Mouse (Mus musculus) ES-E14 (cell line): ENCODE results near the gene Rnase10. TPM values are rescaled to one million over a fixed set of nuclear protein-coding genes. Genes with fewer than 3 reads are reported as not detected.

Experiments
- DNase-seq: peaks from one replicate; pipeline ENCODE4 v3.0.0-alpha.2; 2013; ENCODE audit warnings: low read depth, low spot score
- H3K27ac ChIP-seq: 2 replicates; pipeline ENCODE4 v1.5.1; 2012; ENCODE audit warnings: low read depth, mild to moderate bottlenecking, low read length, moderate library complexity, mixed read lengths; ENCODE audit not compliant: poor library complexity, insufficient read depth, severe bottlenecking
- H3K36me3 ChIP-seq: 2 replicates; pipeline ENCODE4 v1.6.1; 2012; ENCODE audit warnings: mild to moderate bottlenecking, low read length, moderate library complexity, mixed read lengths; ENCODE audit not compliant: control insufficient read depth, poor library complexity, insufficient read depth, severe bottlenecking
- H3K4me1 ChIP-seq, 2 experiments: fragments of 150-350 bp in 1 of 2; sonication (generic) in 1 of 2; 2 replicates each; pipeline ENCODE4 v1.6.1; 2012; ENCODE audit warnings: low read length in 2 of 2, mild to moderate bottlenecking in 1 of 2, mixed read lengths in 1 of 2; ENCODE audit not compliant: control insufficient read depth in 2 of 2, insufficient read depth in 2 of 2, poor library complexity in 1 of 2
- H3K4me3 ChIP-seq, 2 experiments: fragments of 150-350 bp in 1 of 2; sonication (generic) in 1 of 2; 2 replicates each; pipeline ENCODE4 v1.5.1; 2012; ENCODE audit warnings: low read length in 2 of 2, low read depth in 1 of 2, mild to moderate bottlenecking in 1 of 2, mixed read lengths in 1 of 2; ENCODE audit not compliant: insufficient read depth in 1 of 2, poor library complexity in 1 of 2, severe bottlenecking in 1 of 2
- H3K9ac ChIP-seq: 2 replicates; pipeline ENCODE4 v1.6.1; 2012; ENCODE audit warnings: low read depth, mild to moderate bottlenecking, low read length, mixed read lengths; ENCODE audit not compliant: poor library complexity, insufficient read depth, severe bottlenecking
- H3K9me3 ChIP-seq: fragments of 150-350 bp; sonication (generic); 2 replicates; pipeline ENCODE4 v1.6.1; 2012; ENCODE audit warnings: low read depth, mild to moderate bottlenecking, low read length; ENCODE audit not compliant: control insufficient read depth, insufficient read depth
- CHD2 ChIP-seq: IDR thresholded peaks from 2 replicates; pipeline ENCODE4 v1.6.1; 2014; ENCODE audit warnings: mild to moderate bottlenecking, low read depth, low read length, inconsistent platforms
- HCFC1 ChIP-seq: IDR thresholded peaks from 2 replicates; pipeline ENCODE4 v1.6.1; 2012; ENCODE audit warnings: low read length, inconsistent platforms, borderline replicate concordance; ENCODE audit not compliant: insufficient read depth
- MAFK ChIP-seq: IDR thresholded peaks from 2 replicates; pipeline ENCODE4 v1.6.1; 2014; ENCODE audit warnings: mild to moderate bottlenecking, low read depth, low read length, inconsistent platforms; ENCODE audit not compliant: insufficient read depth
- ZC3H11A ChIP-seq: IDR thresholded peaks from 2 replicates; pipeline ENCODE4 v1.6.1; 2012; ENCODE audit warnings: low read depth, mild to moderate bottlenecking, inconsistent platforms, low read length, borderline replicate concordance
- ZNF384 ChIP-seq: IDR thresholded peaks from 2 replicates; pipeline ENCODE4 v1.6.1; 2012; ENCODE audit warnings: low read depth, low read length, inconsistent platforms
- in situ Hi-C, 2 experiments: fragments of 600-800 bp; cut with MboI; formaldehyde crosslinking; loops; one replicate each; pipeline ENCODE4 v1.15.1; 2025; ENCODE audit warnings: low sequenced_read_pairs in 2 of 2, inconsistent platforms in 1 of 2; ENCODE audit not compliant: unreplicated experiment in 2 of 2
- total RNA-seq: library from RNA; depleted of rRNA; stranded (reverse); fragments of 300-350 nt; gene quantifications from 2 replicates; pipeline ENCODE4 v1.2.3, GENCODE M21; 2012

Rnase10 gene
- total RNA-seq, 1 experiment: not detected

DNA sequence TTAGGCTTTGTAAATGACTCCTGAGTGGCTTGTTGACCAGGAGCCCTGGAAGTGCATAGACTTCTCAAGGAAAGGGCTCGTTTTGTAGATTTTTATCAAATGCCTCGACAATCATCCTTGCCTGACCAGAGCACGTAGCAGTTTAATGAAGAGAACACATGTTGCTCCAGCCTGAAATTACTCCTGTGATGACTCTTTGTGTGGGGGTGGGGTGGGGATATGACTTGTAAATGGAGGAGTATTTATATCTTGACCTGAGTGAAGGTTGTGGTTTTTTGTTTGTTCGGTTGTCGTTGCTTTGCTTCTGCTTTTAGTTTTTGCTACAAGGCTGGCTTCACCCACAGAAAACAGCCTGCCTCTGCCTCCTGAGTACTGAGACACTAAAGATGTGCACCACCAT lies 25.7 kb upstream of the Rnase10 start:
- Histone ChIP-seq H3K27ac (no peak overlapping the region), H3K9ac (no peak overlapping the region), H3K4me3 (no peak overlapping the region), H3K36me3 (no peaks in the 10 kb centered on the region), H3K9me3 (no peaks in the 10 kb centered on the region), H3K4me1 (peaks cover 9 to 16% of the 10 kb centered on the region in 2 experiments)
- in situ Hi-C loops: no loop called here
- no peak for DNase-seq
- TF ChIP-seq CHD2 (no peak), MAFK (no peak), ZNF384 (no peak), ZC3H11A (no peak)

DNA sequence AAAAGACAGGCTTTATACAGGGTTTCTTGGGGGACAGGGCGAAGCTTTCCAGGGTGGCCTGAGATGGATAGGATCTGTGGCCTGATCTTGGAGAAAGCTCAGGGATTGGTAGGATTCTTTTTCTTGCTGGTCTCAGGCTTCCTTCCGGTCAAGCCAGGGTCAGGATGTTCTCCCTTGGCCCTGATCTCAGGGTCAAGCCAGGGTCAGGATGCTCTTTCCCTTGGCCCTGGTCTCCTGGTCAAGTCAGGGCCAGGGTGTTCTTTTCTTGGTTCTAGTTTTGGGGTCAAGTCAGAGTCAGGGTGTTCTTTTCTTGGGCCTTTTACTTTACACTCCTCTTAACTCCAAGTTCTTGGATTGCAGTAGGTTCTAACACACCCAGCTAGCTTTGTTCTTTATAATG lies 19.9 kb upstream of the Rnase10 start:
- Histone ChIP-seq H3K4me3 (no peak overlapping the region), H3K9ac (no peak overlapping the region), H3K4me1 (no peaks in the 10 kb centered on the region), H3K27ac (no peak overlapping the region), H3K36me3 (no peaks in the 10 kb centered on the region), H3K9me3 (no peaks in the 10 kb centered on the region)
- in situ Hi-C loops: no loop called here
- no peak for DNase-seq
- no peak for TF ChIP-seq MAFK
- no peak for TF ChIP-seq HCFC1
- TF ChIP-seq ZC3H11A: no peak
- no peak for TF ChIP-seq ZNF384
- TF ChIP-seq CHD2: no peak

DNA sequence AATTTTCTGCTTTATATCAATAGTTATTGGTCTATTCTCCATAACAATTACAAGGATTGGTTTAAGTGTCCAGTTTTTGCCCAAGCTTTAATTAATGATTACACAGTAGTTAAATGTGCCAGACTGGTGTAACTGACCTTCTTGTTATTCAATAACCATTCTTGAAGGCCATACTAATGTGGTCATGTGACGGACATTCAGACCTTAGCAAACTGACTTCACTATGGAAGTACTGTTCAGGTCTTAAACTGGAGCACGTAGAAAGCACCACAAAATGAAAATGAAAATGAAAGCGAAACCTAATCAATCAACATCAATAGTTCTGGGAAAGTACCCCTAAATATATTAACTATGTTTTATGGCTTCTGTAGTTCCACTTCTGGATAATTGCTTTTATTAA lies 16.5 kb upstream of the Rnase10 start:
- no peaks in the 10 kb centered on the region for H3K4me1 ChIP-seq
- H3K4me3 ChIP-seq: no peak overlapping the region
- no peaks in the 10 kb centered on the region for H3K9me3 ChIP-seq
- DNase-seq: no peak
- no peaks in the 10 kb centered on the region for H3K36me3 ChIP-seq
- in situ Hi-C loops: no loop called here
- no peak for TF ChIP-seq ZC3H11A
- no peak for TF ChIP-seq CHD2
- no peak for TF ChIP-seq ZNF384
- no peak for TF ChIP-seq MAFK
- TF ChIP-seq HCFC1: no peak
- H3K27ac ChIP-seq: no peak overlapping the region
- no peak overlapping the region for H3K9ac ChIP-seq

DNA sequence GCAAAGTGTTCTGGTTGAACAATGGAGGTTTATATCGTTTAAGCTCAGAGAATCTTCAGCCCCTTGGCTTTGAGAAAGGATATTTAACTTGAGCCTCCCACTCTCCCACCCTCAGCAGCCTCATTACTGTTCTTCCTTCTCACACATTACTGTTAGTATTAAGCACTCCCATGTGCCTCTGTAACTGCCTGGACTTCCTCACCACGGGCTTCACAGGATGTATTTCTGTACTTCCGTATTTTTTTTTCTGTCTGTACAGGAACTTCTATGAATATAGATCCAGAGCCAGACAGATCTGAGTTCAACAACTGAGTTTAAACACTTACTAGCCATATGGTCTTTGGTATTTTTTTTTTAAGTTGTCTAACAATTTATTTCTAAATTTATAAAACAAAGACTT lies 10.5 kb upstream of the Rnase10 start:
- TF ChIP-seq CHD2: no peak
- no peak for TF ChIP-seq MAFK
- no peak for TF ChIP-seq ZNF384
- no peak for TF ChIP-seq HCFC1
- TF ChIP-seq ZC3H11A: no peak
- Histone ChIP-seq H3K9me3 (no peaks in the 10 kb centered on the region), H3K27ac (no peak overlapping the region), H3K9ac (no peak overlapping the region), H3K4me1 (0 out of 4 replicates have a peak, but pooled peaks cover 0 to 1% of the 10 kb centered on the region in 2 experiments), H3K36me3 (no peaks in the 10 kb centered on the region), H3K4me3 (no peak overlapping the region)
- no peak for DNase-seq
- in situ Hi-C loops: no loop called here

DNA sequence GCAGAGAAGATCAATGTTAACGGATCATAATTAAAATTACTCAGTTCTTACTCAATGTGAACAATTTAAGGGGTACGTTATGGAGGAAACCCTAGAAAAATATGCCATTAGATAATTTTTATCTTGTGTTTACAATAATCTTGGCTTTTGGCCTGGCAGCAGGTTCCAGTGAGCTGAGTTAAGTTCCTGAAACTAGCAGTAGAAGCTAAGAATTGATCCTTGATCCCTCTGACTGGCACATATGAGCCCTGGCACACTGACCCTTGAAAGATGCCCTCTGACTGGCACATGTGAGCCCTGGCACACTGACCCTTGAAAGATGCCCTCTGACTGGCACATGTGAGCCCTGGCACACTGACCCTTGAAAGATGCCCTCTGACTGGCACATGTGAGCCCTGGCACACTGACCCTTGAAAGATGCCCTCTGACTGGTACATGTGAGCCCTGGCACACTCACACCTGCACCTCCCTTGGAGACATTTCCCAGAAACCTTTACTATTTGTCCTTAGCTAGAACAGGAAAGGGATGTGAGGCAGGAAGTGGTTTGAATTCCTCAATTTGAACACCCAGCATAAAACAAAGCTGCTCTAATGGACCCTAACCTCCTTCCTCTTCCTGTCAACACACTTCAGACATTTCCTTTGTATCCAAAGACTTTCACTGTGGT lies 9.4 kb upstream of the Rnase10 start:
- Histone ChIP-seq H3K27ac (no peak overlapping the region), H3K4me1 (0 out of 4 replicates have a peak, but pooled peaks cover 0 to 1% of the 10 kb centered on the region in 2 experiments), H3K9ac (no peak overlapping the region), H3K9me3 (no peaks in the 10 kb centered on the region), H3K4me3 (no peak overlapping the region), H3K36me3 (no peaks in the 10 kb centered on the region)
- no peak for TF ChIP-seq ZC3H11A
- no peak for TF ChIP-seq HCFC1
- no peak for TF ChIP-seq MAFK
- TF ChIP-seq ZNF384: no peak
- no peak for TF ChIP-seq CHD2
- DNase-seq: no peak
- in situ Hi-C loops: no loop called here
